Mouse (Mus musculus) heart, embryonic 11.5 days (tissue): Measurements from ENCODE around the gene Sphk2. TPM values are rescaled to one million over a fixed set of nuclear protein-coding genes. Genes with fewer than 3 reads are reported as not detected.

ENCODE experiments used
- ATAC-seq: fragments of 200-750 bp; cut with Nextera tagmentation; replicated peaks from 2 replicates; pipeline ENCODE4 v1.8.0; 2017; ENCODE audit warnings: moderate library complexity; ENCODE audit not compliant: insufficient number of reproducible peaks, low FRiP score, low TSS enrichment
- H3K27ac ChIP-seq: fragments of 300-500 bp; sonication (generic); 2 replicates; pipeline ENCODE4 v1.5.1; 2014; ENCODE audit warnings: mild to moderate bottlenecking, low read depth, low read length
- H3K27me3 ChIP-seq: fragments of 300-500 bp; sonication (generic); 2 replicates; pipeline ENCODE4 v1.6.1; 2014; ENCODE audit warnings: mild to moderate bottlenecking, low read length, mixed read lengths; ENCODE audit not compliant: control insufficient read depth, insufficient read depth
- H3K36me3 ChIP-seq: fragments of 300-500 bp; sonication (generic); 2 replicates; pipeline ENCODE4 v1.6.1; 2014; ENCODE audit warnings: mild to moderate bottlenecking, low read length, moderate library complexity, mixed read lengths; ENCODE audit not compliant: control insufficient read depth, insufficient read depth
- H3K4me1 ChIP-seq: fragments of 300-500 bp; sonication (generic); 2 replicates; pipeline ENCODE4 v1.6.1; 2014; ENCODE audit warnings: low read length; ENCODE audit not compliant: control insufficient read depth, insufficient read depth
- H3K4me2 ChIP-seq: fragments of 300-500 bp; sonication (generic); 2 replicates; pipeline ENCODE4 v1.6.1; 2014; ENCODE audit warnings: mild to moderate bottlenecking, moderate library complexity
- H3K4me3 ChIP-seq: fragments of 300-500 bp; sonication (generic); 2 replicates; pipeline ENCODE4 v1.5.1; 2014; ENCODE audit warnings: low read depth, low read length
- H3K9ac ChIP-seq: fragments of 300-500 bp; sonication (generic); 2 replicates; pipeline ENCODE4 v1.6.1; 2014; ENCODE audit warnings: mild to moderate bottlenecking, low read depth, low read length, moderate library complexity
- H3K9me3 ChIP-seq: fragments of 300-500 bp; sonication (generic); replicated peaks from 2 replicates; pipeline ENCODE4 v1.6.1; 2016; ENCODE audit warnings: low read length; ENCODE audit not compliant: control insufficient read depth
- WGBS: fragments of 180-500 bp; shearing (Covaris S2); extraction: QIAGEN DNeasy Blood & Tissue Kit; methylation state at CpG from one replicate; pipeline ENCODE4 v1.1.7; 2014; ENCODE audit not compliant: insufficient replicate concordance; 5-methylcytosine and 5-hydroxymethylcytosine counted together
- polyA plus RNA-seq: library from polyadenylated mRNA; unstranded; fragments of >200 nt; fragmentation: Nextera tagmentation; extraction: Ambion mirVana; gene quantifications from 2 replicates; pipeline ENCODE4 v1.2.1, GENCODE M21; 2014

Sphk2 gene
- polyA plus RNA-seq, 1 experiment from 2014 or later: 13.2 TPM

- Histone ChIP-seq H3K27ac (no peak overlapping the region), H3K9ac (no peak overlapping the region), H3K4me2 (no peak overlapping the region), H3K4me3 (no peak overlapping the region), H3K4me1 (peaks cover 7% of the 10 kb centered on the region; the same call in 1 of the 2 replicates), H3K36me3 (no peaks in the 10 kb centered on the region), H3K9me3 (no peaks in the 10 kb centered on the region), H3K27me3 (no peaks in the 10 kb centered on the region)
- WGBS: 75% methylated on average over 5 of the region's 5 CpGs
- no peak for ATAC-seq
These were observed 15.7 kb upstream of the Sphk2 start for GRCm38 (mm10) chr7:45733477-45733876.

DNA sequence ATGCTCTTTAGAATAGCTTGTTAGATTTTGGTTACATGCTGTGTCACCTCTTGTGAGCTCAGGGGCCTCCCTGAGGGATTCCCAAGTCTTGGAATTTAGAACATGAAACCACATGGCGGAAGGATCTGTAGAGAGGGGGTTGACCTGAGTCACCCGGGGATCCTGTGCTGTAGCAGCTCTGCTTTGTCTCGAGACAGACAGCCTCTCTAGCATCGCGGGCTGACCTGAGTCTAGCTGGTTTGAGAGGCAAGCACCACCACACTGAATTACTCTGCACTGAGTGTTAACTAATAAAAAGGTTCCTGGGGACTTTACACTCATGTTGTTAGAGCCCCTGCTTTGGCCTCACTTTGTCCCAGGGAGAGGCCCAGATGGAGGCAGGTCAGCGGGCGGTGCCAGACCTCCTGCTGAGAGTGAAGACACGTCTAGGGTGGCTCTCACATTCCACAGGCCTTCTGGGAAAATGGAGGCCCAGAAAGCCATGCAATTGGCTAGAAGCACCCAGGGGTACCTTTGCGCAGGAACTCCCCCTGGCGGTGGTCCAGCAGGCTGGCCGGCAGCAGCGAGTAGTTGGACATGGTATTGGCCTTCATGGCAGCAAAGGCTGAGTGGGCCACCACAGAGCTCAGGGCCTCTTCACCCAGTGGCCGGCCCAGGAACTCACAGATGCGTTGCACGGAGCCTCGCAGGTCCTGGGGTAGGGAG, 13.1 kb upstream of the Sphk2 start:
- Histone ChIP-seq H3K9ac (peak overlapping the region; percentile 39; the same call in 1 of the 2 replicates), H3K9me3 (no peaks in the 10 kb centered on the region), H3K27me3 (no peaks in the 10 kb centered on the region), H3K27ac (no peak overlapping the region), H3K36me3 (peaks cover 5% of the 10 kb centered on the region; the same call in 1 of the 2 replicates), H3K4me1 (peaks cover 7% of the 10 kb centered on the region; the same call in 1 of the 2 replicates), H3K4me3 (no peak overlapping the region), H3K4me2 (no peak overlapping the region; the same call in 1 of the 2 replicates)
- ATAC-seq: no peak
- 14% methylated on average over 16 of the region's 16 CpGs for WGBS

GRCm38 (mm10) chr7:45727625-45728024, 9.8 kb upstream of the Sphk2 start:
- Histone ChIP-seq H3K4me2 (no peak overlapping the region), H3K27ac (no peak overlapping the region), H3K9me3 (no peaks in the 10 kb centered on the region), H3K36me3 (peaks cover 27% of the 10 kb centered on the region), H3K4me3 (no peak overlapping the region), H3K9ac (no peak overlapping the region), H3K27me3 (no peaks in the 10 kb centered on the region), H3K4me1 (peaks cover 7% of the 10 kb centered on the region; the same call in 1 of the 2 replicates)
- no peak for ATAC-seq
- 93% methylated on average over 3 of the region's 3 CpGs for WGBS

- no peaks in the 10 kb centered on the region for H3K27me3 ChIP-seq
- WGBS: 85% methylated on average over 10 of the region's 10 CpGs
- no peak overlapping the region for H3K4me2 ChIP-seq
- H3K27ac ChIP-seq: no peak overlapping the region
- H3K9me3 ChIP-seq: no peaks in the 10 kb centered on the region
- peak overlapping the region; percentile 5; the same call in 1 of the 2 replicates for H3K9ac ChIP-seq
- peaks cover 7% of the 10 kb centered on the region; the same call in 1 of the 2 replicates for H3K4me1 ChIP-seq
- peaks cover 27% of the 10 kb centered on the region for H3K36me3 ChIP-seq
- ATAC-seq: no peak
- no peak overlapping the region for H3K4me3 ChIP-seq
These were observed 8.6 kb upstream of the Sphk2 start for GRCm38 (mm10) chr7:45726419-45726818.

- H3K9ac ChIP-seq: peak within 1 kb of the TSS; percentile 5; the same call in 1 of the 2 replicates
- H3K36me3 ChIP-seq: peaks cover 30% of the 10 kb centered on the region
These were observed 7.9 kb upstream of the Sphk2 start, which contains the start of gene Spaca4 for GRCm38 (mm10) chr7:45725713-45726112. TSS of gene Spaca4 (minus strand) at chr7:45725813.

GRCm38 (mm10) chr7:45725151-45725550, 7.3 kb upstream of the Sphk2 start:
- H3K27ac ChIP-seq: no peak overlapping the region
- 90% methylated on average over 9 of the region's 9 CpGs for WGBS
- no peak overlapping the region for H3K9ac ChIP-seq
- no peak overlapping the region for H3K4me3 ChIP-seq
- no peaks in the 10 kb centered on the region for H3K4me1 ChIP-seq
- no peak for ATAC-seq
- H3K9me3 ChIP-seq: no peaks in the 10 kb centered on the region
- peaks cover 34% of the 10 kb centered on the region for H3K36me3 ChIP-seq
- H3K27me3 ChIP-seq: no peaks in the 10 kb centered on the region
- no peak overlapping the region for H3K4me2 ChIP-seq

More at GRCm38 (mm10) chr7:45725713-45726112, 7.9 kb upstream of the Sphk2 start, which contains the start of gene Spaca4:
- no peak within 1 kb of the TSS for H3K27ac ChIP-seq
- WGBS: 88% methylated on average over 11 of the region's 11 CpGs
- no peaks in the 10 kb centered on the region for H3K27me3 ChIP-seq
- peaks cover 2% of the 10 kb centered on the region; the same call in 1 of the 2 replicates for H3K4me1 ChIP-seq
- no peak within 1 kb of the TSS for H3K4me3 ChIP-seq
- H3K4me2 ChIP-seq: no peak within 1 kb of the TSS
- H3K9me3 ChIP-seq: no peaks in the 10 kb centered on the region
- ATAC-seq: no peak

- no peak overlapping the region for H3K4me2 ChIP-seq
- peaks cover 12% of the 10 kb centered on the region for H3K4me1 ChIP-seq
- no peaks in the 10 kb centered on the region for H3K27me3 ChIP-seq
- peaks cover 43% of the 10 kb centered on the region for H3K36me3 ChIP-seq
- H3K9me3 ChIP-seq: no peaks in the 10 kb centered on the region
- no peak overlapping the region for H3K27ac ChIP-seq
- 88% methylated on average over 14 of the region's 14 CpGs for WGBS
- no peak overlapping the region for H3K9ac ChIP-seq
- no peak for ATAC-seq
- H3K4me3 ChIP-seq: no peak overlapping the region
These were observed 6.0 kb upstream of the Sphk2 start for GRCm38 (mm10) chr7:45723781-45724180.

DNA sequence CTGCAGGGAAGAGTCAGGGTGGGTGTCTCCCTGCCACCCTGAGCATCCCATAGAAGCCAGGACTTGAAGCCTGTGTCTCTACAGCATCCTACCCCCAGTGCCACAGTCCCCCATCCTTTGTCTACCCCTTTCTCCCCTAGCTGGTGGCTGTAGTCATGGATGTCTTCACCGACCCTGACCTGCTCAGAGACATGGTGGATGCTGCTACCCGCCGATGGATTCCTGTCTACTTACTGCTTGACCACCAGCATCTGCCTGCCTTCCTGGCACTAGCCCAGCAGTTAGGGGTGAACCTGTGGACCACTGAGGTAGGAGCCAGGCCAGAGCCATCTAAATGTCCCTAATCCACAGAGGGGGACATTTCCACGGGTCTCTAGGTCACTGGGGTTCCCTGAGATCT, 5.5 kb upstream of the Sphk2 start:
- Histone ChIP-seq H3K36me3 (peaks cover 43% of the 10 kb centered on the region), H3K9ac (no peak overlapping the region), H3K4me1 (peaks cover 13% of the 10 kb centered on the region), H3K4me3 (no peak overlapping the region), H3K9me3 (no peaks in the 10 kb centered on the region), H3K27ac (no peak overlapping the region), H3K4me2 (no peak overlapping the region), H3K27me3 (no peaks in the 10 kb centered on the region)
- 82% methylated on average over 4 of the region's 4 CpGs for WGBS
- ATAC-seq: no peak

DNA sequence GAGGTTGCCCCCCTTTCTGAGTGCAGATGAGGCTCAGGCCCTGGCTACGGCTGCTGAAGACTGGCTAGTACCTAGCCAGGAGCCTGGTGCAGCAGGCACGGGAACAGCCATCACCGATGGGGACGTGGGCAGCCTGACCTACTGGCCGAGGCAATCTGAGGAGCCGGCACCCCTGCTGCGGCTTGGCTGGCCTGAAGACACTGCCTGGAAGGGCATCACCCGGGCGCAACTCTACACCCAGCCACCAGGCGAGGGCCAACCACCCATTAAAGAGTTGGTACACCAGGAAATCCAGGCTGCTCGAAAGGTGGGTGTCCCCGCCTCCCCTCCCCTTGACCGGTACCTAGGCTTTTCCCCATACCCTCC, 4.5 kb upstream of the Sphk2 start:
- no peaks in the 10 kb centered on the region for H3K9me3 ChIP-seq
- peaks cover 43% of the 10 kb centered on the region for H3K36me3 ChIP-seq
- no peak for ATAC-seq
- H3K27me3 ChIP-seq: no peaks in the 10 kb centered on the region
- H3K4me2 ChIP-seq: no peak overlapping the region
- H3K27ac ChIP-seq: no peak overlapping the region
- H3K4me1 ChIP-seq: peaks cover 13% of the 10 kb centered on the region
- H3K4me3 ChIP-seq: no peak overlapping the region
- no peak overlapping the region for H3K9ac ChIP-seq
- 77% methylated on average over 13 of the region's 13 CpGs for WGBS
